Mouse (Mus musculus) midbrain, embryonic 10.5 days (tissue): ENCODE results near the gene Nags. TPM values are rescaled to one million over a fixed set of nuclear protein-coding genes. Genes with fewer than 3 reads are reported as not detected.

Experiments used
- DNase-seq: peaks from one replicate; pipeline ENCODE4 v3.0.0-alpha.2; 2017; ENCODE audit warnings: low spot score
- H3K27ac ChIP-seq: fragments of 300-500 bp; sonication (generic); replicated peaks from 2 replicates; pipeline ENCODE4 v1.5.1; 2016; ENCODE audit warnings: mild to moderate bottlenecking
- H3K27me3 ChIP-seq: fragments of 300-500 bp; sonication (generic); 2 replicates; pipeline ENCODE4 v1.6.1; 2016; ENCODE audit warnings: low read depth, mild to moderate bottlenecking; ENCODE audit not compliant: poor library complexity, severe bottlenecking
- H3K36me3 ChIP-seq: fragments of 300-500 bp; sonication (generic); 2 replicates; pipeline ENCODE4 v1.6.1; 2016; ENCODE audit warnings: mild to moderate bottlenecking, moderate library complexity
- H3K4me1 ChIP-seq: fragments of 300-500 bp; sonication (generic); 2 replicates; pipeline ENCODE4 v1.6.1; 2016
- H3K4me3 ChIP-seq: fragments of 300-500 bp; sonication (generic); 2 replicates; pipeline ENCODE4 v1.5.1; 2016; ENCODE audit warnings: mild to moderate bottlenecking, moderate library complexity
- H3K9me3 ChIP-seq: fragments of 300-500 bp; sonication (generic); replicated peaks from 2 replicates; pipeline ENCODE4 v1.6.1; 2016; ENCODE audit warnings: mild to moderate bottlenecking
- WGBS: fragments of 180-500 bp; shearing (Covaris S2); methylation state at CpG from one replicate; pipeline ENCODE4 v1.1.7; 2016; 5-methylcytosine and 5-hydroxymethylcytosine counted together
- polyA plus RNA-seq: library from polyadenylated mRNA; unstranded; fragments of >200 nt; fragmentation: Nextera tagmentation; extraction: Ambion mirVana; gene quantifications from 2 replicates; pipeline ENCODE4 v1.2.1, GENCODE M21; 2016

Nags gene
- polyA plus RNA-seq = 0.10 TPM in 1 of 2 replicates, not detected in the other

DNA sequence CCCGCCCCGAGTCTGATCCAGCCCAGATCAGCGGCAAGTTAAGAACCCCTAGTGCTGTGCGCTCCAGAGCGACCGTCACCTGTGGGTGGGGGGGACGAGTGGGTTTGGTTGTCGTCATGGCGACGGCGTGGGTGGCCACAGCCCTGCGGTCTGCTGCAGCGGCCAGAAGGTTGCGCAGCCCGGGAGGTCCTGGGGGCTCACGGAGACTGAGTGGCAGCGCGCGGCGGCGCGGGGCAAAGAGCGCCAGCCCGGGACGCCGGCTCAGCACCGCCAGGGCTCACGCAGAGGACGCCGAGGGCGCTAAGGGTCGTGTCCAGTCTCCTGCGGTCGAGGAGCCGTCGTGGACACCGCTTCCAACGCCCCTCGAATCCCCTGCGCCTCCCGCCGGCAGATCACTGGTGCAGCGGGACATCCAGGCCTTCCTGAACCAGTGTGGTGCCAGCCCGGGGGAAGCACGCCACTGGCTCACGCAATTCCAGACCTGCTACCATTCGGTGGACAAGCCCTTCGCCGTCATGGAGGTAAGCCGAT is at the start of gene Nags:
TSS of gene Nags (plus strand) at position 43 of the 531 bp plus-strand sequence.
- Histone ChIP-seq H3K4me1 (peaks cover 33% of the 10 kb centered on the region), H3K9me3 (no peaks in the 10 kb centered on the region), H3K27ac (no peak within 1 kb of the TSS), H3K36me3 (no peaks in the 10 kb centered on the region), H3K27me3 (peaks cover 78% of the 10 kb centered on the region), H3K4me3 (peak within 1 kb of the TSS; percentile 47)
- peak; percentile 40 for DNase-seq
- 2% methylated on average over 43 of the region's 50 CpGs for WGBS

DNA sequence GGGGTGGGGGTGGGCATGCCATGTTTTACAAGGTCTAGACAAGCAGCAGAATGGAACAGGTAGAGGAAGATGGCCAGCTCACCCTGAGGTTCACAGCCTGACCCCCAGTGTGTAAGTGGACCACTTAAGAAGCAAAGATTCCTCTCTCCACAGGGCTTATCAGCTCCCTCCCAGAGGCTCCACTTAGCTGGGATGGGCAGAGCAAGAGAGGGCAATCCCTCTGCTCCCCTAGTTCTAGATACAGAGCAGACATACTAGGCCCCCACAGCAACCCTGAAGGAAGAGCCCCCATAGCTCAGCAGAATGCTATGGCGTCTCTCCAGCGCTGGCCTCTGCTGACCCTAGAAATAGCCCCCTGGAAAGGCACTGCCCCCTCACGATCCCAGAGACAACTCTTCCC is 49.6 kb upstream of the Nags start:
- H3K27me3 ChIP-seq = peaks cover 44% of the 10 kb centered on the region
- WGBS = 76% methylated on average over 3 of the region's 3 CpGs
- peaks cover 27% of the 10 kb centered on the region for H3K4me1 ChIP-seq
- H3K4me3 ChIP-seq = no peak overlapping the region
- DNase-seq = no peak
- H3K36me3 ChIP-seq = no peaks in the 10 kb centered on the region
- no peaks in the 10 kb centered on the region for H3K9me3 ChIP-seq
- H3K27ac ChIP-seq = 0 out of 2 replicates have a peak overlapping the region, but pooled peaks have one; percentile 83

DNA sequence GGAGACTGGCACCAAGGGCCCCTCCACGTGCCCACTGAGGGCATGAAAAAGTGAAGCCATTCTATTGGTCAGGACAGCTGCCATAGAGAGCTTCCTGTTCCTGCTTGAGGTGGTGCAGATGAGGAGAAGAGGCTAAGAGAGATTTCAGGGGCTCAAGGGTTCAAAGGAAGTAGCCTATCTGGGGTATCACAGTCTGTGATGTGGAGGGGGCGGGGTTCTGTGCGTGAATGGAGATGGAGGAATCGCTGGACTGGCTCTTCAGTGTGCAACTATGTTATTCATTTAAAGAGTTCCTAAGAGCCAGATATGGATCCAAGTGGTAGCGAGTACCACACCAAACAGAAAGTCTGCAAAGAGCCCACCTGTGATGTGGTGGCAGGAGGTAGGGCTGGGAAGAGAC is 48.9 kb upstream of the Nags start:
- peaks cover 50% of the 10 kb centered on the region for H3K27me3 ChIP-seq
- H3K27ac ChIP-seq = peak overlapping the region; percentile 83
- H3K4me1 ChIP-seq = peaks cover 27% of the 10 kb centered on the region
- no peak for DNase-seq
- no peaks in the 10 kb centered on the region for H3K36me3 ChIP-seq
- no peaks in the 10 kb centered on the region for H3K9me3 ChIP-seq
- WGBS = 76% methylated on average over 5 of the region's 5 CpGs
- peak overlapping the region; percentile 49 for H3K4me3 ChIP-seq

DNA sequence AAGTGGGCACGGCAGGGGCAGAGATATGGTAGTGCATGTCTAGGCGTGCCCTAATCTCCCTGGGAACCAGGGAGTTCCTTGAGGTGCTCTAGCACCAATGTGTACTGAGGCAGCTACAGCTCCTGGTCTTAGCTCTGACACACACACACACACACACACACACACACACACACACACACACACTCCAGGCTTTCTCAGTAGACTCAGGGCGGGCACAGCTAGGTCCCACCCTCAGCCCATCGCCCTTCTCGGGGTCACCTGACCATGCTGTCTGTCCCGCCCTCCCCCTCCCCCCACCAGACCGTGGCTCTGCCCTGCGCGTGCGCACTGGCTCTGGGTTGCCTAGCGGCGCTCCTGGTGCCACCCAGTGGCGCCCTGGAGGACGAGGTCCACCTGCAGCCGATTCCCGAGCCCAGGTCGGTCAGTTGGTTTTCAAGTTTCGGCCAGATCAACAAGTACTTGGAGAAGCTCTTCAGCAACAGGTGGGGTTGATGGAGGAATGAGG is 48.4 kb upstream of the Nags start:
- Histone ChIP-seq H3K36me3 (no peaks in the 10 kb centered on the region), H3K9me3 (no peaks in the 10 kb centered on the region), H3K4me1 (peaks cover 32% of the 10 kb centered on the region), H3K4me3 (peak overlapping the region; percentile 49), H3K27me3 (peaks cover 53% of the 10 kb centered on the region), H3K27ac (peak overlapping the region; percentile 83)
- DNase-seq = peak; percentile 92
- 9% methylated on average over 18 of the region's 18 CpGs for WGBS

DNA sequence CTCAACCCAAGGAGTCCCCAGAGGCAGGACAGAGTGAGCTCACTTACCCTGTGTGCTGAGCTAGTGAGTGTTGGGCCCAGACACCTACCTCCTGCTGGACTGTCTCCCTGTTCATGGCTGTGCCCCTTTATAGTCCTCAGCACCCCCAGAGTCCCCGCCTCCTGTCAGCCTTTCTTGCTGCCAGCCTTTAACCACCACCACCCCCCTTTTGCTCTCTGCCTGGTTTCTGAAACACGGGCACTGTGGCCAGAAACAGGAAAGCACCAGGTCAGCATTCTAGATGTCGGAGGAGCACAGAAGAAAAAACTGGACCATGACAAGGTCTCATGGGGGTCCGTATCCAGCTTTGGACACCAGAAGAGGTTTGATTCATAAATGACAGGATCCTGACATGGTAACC is 44.1 kb upstream of the Nags start, which contains the start of gene Ppy:
TSS of gene Ppy (minus strand) at position 101 of the 400 bp plus-strand sequence.
- DNase-seq = no peak
- peaks cover 87% of the 10 kb centered on the region for H3K27me3 ChIP-seq
- 91% methylated on average over 4 of the region's 4 CpGs for WGBS
- no peaks in the 10 kb centered on the region for H3K36me3 ChIP-seq
- no peak within 1 kb of the TSS for H3K27ac ChIP-seq
- H3K9me3 ChIP-seq = no peaks in the 10 kb centered on the region
- H3K4me1 ChIP-seq = peaks cover 32% of the 10 kb centered on the region
- no peak within 1 kb of the TSS for H3K4me3 ChIP-seq

DNA sequence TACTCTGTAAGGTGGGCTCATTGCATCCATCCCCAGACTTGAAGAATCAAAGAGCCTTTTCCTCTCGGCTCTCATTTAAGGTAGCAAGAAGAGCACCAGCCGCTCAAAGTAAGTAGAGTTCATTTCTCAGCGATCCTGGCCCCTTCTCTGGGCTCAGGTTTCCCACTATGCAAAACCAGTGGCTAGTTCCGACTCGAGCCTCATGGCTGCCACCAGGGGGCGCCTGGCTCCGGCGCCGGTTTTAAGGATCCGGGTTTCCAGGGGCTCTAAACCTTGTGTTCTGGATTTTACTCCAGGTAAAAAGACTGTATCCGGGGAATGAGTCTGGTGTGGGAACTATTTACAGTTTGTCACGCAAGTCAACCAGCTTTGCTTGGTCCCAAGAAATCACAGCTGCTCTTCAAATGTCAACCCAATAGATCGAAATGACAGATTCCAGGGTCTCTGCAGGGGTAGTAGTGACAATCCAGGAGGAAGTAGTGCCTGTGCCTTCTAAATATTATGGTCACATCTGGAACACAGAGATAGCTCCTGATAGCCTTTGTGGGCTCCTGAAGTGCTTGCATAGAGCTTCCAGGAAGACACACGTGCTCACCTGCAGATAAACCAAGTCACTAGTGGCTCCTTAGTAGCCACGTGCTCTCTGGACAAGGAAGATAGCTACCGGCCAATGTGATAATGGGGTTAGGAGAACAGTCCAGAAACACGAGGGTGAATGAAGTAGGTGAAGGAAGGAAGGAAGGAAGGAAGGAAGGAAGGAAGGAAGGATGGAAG is 42.6 kb upstream of the Nags start:
- peak; percentile 80 for DNase-seq
- peaks cover 27% of the 10 kb centered on the region for H3K4me1 ChIP-seq
- no peak overlapping the region for H3K27ac ChIP-seq
- H3K4me3 ChIP-seq = no peak overlapping the region
- peaks cover 97% of the 10 kb centered on the region for H3K27me3 ChIP-seq
- no peaks in the 10 kb centered on the region for H3K36me3 ChIP-seq
- 22% methylated on average over 17 of the region's 17 CpGs for WGBS
- H3K9me3 ChIP-seq = no peaks in the 10 kb centered on the region

DNA sequence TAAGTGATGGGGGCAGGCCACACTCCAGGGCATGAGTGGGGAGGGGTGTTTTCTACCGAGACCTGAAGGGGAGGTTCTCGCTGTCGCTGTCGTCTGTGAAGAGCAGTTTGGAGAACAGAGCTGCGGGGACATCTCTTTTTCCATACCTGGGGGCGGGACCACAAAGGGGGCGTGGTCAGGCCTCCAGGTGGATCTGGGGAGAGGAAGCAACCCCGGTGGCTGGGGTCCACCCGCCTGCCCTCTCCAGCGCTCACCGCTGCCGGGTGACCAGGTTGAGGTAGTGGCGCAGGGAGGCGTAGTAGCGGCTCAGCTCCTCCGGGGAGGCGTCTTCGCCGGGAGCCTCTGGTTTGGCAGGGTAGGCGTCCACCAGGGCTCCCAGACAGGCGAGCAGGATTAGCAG is 38.4 kb upstream of the Nags start:
- H3K4me1 ChIP-seq = peaks cover 17% of the 10 kb centered on the region
- no peaks in the 10 kb centered on the region for H3K9me3 ChIP-seq
- DNase-seq = peak; percentile 20
- H3K27ac ChIP-seq = no peak overlapping the region
- peak overlapping the region; percentile 27 for H3K4me3 ChIP-seq
- peaks cover 85% of the 10 kb centered on the region for H3K27me3 ChIP-seq
- under 1% methylated on average over 21 of the region's 21 CpGs for WGBS
- no peaks in the 10 kb centered on the region for H3K36me3 ChIP-seq

DNA sequence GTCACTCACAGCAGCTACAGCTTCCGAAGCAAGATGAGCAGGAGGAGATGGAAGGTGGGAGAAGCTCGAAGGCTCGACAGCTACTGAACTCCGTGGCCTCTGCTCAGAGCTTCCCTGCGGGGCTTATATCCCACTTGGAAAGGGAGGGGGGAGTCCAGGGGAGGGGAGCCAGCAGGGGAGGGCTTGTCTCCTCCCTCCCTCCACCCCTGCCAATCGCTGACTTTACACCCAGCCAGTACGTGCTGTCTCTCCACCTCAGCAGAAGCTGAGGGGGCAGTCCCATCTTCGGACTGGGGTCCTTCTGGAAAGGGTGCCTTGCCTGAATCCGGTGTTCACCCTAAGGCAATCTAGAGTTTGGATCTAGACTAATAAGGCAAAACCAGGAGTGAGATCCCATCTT is 37.6 kb upstream of the Nags start, which contains the start of gene Pyy:
TSS of gene Pyy (minus strand) at position 101 of the 400 bp plus-strand sequence.
- no peak for DNase-seq
- H3K4me1 ChIP-seq = peaks cover 11% of the 10 kb centered on the region
- H3K27ac ChIP-seq = no peak within 1 kb of the TSS
- no peaks in the 10 kb centered on the region for H3K36me3 ChIP-seq
- peaks cover 79% of the 10 kb centered on the region for H3K27me3 ChIP-seq
- H3K4me3 ChIP-seq = peak within 1 kb of the TSS; percentile 27
- no peaks in the 10 kb centered on the region for H3K9me3 ChIP-seq
- WGBS = 17% methylated on average over 9 of the region's 9 CpGs

DNA sequence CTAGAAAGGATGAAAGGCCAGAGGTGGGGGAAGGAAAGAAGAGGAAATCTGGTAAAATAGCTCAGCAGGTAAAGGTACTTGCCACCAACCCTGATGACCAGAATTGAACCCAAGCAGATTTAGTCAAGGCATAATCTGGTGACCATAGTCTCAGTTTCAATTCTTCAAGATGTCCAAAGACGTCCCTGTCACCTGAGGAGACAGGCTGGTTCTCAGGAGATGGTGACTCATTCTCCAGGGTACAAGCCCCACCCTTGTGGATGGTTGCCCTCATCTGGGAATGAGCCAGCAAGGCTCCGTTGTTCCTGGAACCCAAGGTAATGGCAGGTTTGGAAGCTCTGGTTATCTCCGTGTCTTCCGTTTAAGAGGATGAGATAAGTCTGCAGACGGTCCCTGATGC is 33.7 kb upstream of the Nags start:
- H3K9me3 ChIP-seq = no peaks in the 10 kb centered on the region

DNA sequence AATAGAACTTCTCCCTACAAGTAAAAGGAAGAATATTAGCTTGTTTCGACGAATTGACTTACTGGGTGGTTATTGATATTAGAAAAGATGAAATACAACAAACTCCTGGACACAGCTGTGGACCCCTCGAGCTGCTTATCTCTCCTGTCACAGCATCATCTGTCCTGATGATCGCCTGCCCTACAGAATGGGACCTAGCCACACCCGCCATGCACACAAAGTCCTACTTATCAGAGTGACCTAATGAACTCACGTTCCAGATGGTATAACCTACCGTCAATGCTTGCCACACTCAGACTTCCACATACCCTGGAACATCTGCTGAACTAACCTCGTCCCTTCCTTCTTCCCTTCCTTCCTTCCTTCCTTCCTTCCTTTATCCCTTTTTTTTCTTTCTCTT is 29.1 kb upstream of the Nags start:
- Histone ChIP-seq H3K27ac (no peak overlapping the region), H3K4me1 (peaks cover 6% of the 10 kb centered on the region), H3K9me3 (no peaks in the 10 kb centered on the region), H3K4me3 (no peak overlapping the region), H3K36me3 (no peaks in the 10 kb centered on the region), H3K27me3 (no peaks in the 10 kb centered on the region)
- 84% methylated on average over 8 of the region's 8 CpGs for WGBS
- no peak for DNase-seq

More for the DNA sequence above, 33.7 kb upstream of the Nags start:
- 85% methylated on average over 5 of the region's 5 CpGs for WGBS
- Histone ChIP-seq H3K36me3 (no peaks in the 10 kb centered on the region), H3K4me3 (no peak overlapping the region), H3K27me3 (peaks cover 41% of the 10 kb centered on the region), H3K27ac (no peak overlapping the region), H3K4me1 (peaks cover 17% of the 10 kb centered on the region)
- no peak for DNase-seq

DNA sequence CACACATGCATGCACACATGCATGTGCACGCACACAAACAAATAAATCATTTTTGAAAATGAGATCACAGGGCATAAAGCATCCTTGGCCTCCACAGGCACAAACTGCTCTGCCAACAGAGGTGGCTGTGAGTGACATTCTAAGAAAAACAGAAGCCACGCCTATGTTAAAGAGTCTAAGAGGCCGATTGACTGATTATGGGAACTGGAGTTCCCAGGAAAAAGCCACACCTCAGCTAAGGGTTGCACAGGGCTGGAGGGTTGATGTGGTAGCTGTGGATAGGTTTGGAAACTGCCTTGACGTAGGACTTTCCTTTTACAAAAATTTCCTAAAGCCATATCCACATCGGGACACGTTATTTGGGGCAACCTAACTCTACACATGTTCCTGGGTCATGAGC is 27.9 kb upstream of the Nags start:
- Histone ChIP-seq H3K4me1 (peaks cover 6% of the 10 kb centered on the region), H3K9me3 (no peaks in the 10 kb centered on the region), H3K27me3 (no peaks in the 10 kb centered on the region), H3K4me3 (no peak overlapping the region), H3K27ac (no peak overlapping the region), H3K36me3 (no peaks in the 10 kb centered on the region)
- DNase-seq = no peak
- 87% methylated on average over 6 of the region's 6 CpGs for WGBS

DNA sequence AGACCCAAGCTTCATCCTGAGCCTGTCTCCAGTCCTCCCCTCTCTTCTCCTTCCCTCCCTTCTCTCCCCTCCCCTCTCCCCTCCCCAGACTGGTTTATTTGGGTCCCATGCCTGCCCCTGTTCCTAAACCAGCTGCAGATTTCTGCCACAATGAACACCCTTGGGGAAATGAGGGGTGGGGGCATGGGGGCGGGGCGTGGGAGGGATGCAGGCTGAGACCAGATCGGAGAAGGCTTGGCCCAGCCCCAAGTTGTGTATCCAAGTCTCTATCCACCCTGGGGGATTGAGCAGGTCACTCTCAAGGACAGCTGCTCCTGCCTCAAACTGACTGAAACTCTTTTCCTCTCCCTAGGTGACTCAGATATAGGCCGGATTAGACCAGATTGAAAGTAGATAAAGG is 10.8 kb upstream of the Nags start:
- Histone ChIP-seq H3K9me3 (no peaks in the 10 kb centered on the region), H3K27ac (no peak overlapping the region), H3K27me3 (peaks cover 37% of the 10 kb centered on the region), H3K4me1 (peaks cover 13% of the 10 kb centered on the region), H3K36me3 (no peaks in the 10 kb centered on the region), H3K4me3 (no peak overlapping the region)
- no peak for DNase-seq
- WGBS = 26% methylated on average over 4 of the region's 4 CpGs
